Mouse (Mus musculus): Measurements from ENCODE around the gene Tent4a. TPM values are rescaled to one million over a fixed set of nuclear protein-coding genes. Genes with fewer than 3 reads are reported as not detected.

Gene Tent4a
- polyA plus RNA-seq, 1 experiment from 2014 or later = 3.7 TPM

DNA sequence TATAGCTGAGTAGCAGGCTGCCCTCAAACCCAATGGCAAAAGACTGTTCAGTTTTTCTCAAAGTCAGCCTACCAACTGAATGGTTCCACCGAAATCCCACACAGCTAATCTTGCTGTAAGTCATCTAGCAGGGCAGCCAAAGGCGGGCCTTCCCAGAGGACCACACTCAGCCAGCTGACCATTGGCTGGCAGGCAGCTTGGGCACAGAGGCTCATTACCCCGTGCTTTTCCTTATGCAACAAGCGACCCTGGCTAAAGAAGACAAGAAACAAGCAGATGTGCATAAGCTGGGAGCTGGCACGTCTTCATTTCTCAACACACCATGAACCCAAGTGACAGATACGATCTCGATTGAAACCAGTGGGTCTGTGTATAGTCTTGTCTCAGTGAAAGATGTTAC is 2.9 kb upstream of the Tent4a start:
- H3K9me3 ChIP-seq (ENCODE audit: control insufficient read depth, low read length) = no peaks in the 10 kb centered on the region
- no peak overlapping the region for H3K4me3 ChIP-seq (ENCODE audit: low read length)
- ATAC-seq = no peak
- no peak overlapping the region for H3K9ac ChIP-seq (ENCODE audit: low read depth, low read length)
- H3K4me2 ChIP-seq (ENCODE audit: low read depth, low read length) = no peak overlapping the region
- no peaks in the 10 kb centered on the region for H3K36me3 ChIP-seq (ENCODE audit: control insufficient read depth, insufficient read depth, low read length)
- H3K27me3 ChIP-seq (replicated peaks; ENCODE audit: control insufficient read depth, insufficient read depth, low read length) = no peaks in the 10 kb centered on the region
- H3K4me1 ChIP-seq (ENCODE audit: control insufficient read depth, insufficient read depth, low read length) = peaks cover 14% of the 10 kb centered on the region
- 79% methylated on average over 7 of the region's 7 CpGs for WGBS
- H3K27ac ChIP-seq (ENCODE audit: low read length) = no peak overlapping the region

- 73% methylated on average over 4 of the region's 4 CpGs for WGBS
- H3K4me1 ChIP-seq (ENCODE audit: control insufficient read depth, insufficient read depth, low read length) = peaks cover 25% of the 10 kb centered on the region
- no peaks in the 10 kb centered on the region for H3K27me3 ChIP-seq (replicated peaks; ENCODE audit: control insufficient read depth, insufficient read depth, low read length)
- H3K36me3 ChIP-seq (ENCODE audit: control insufficient read depth, insufficient read depth, low read length) = no peaks in the 10 kb centered on the region
- peak overlapping the region; percentile 97 for H3K9ac ChIP-seq (ENCODE audit: low read depth, low read length)
- ATAC-seq = no peak
- H3K9me3 ChIP-seq (ENCODE audit: control insufficient read depth, low read length) = no peaks in the 10 kb centered on the region
- H3K4me3 ChIP-seq (ENCODE audit: low read length) = peak overlapping the region; percentile 92; the same call in 1 of the 2 replicates
- peak overlapping the region; percentile 95; the same call in 1 of the 2 replicates for H3K27ac ChIP-seq (ENCODE audit: low read length)
- H3K4me2 ChIP-seq (ENCODE audit: low read depth, low read length) = peak overlapping the region; percentile 87
Measured at GRCm38 (mm10) chr13:69536021-69536420, 1.6 kb upstream of the Tent4a start.

- H3K4me1 ChIP-seq (ENCODE audit: control insufficient read depth, insufficient read depth, low read length) = peaks cover 33% of the 10 kb centered on the region
- peak overlapping the region; percentile 95 for H3K27ac ChIP-seq (ENCODE audit: low read length)
- H3K9ac ChIP-seq (ENCODE audit: low read depth, low read length) = peak overlapping the region; percentile 97
- H3K9me3 ChIP-seq (ENCODE audit: control insufficient read depth, low read length) = no peaks in the 10 kb centered on the region
- no peaks in the 10 kb centered on the region for H3K27me3 ChIP-seq (replicated peaks; ENCODE audit: control insufficient read depth, insufficient read depth, low read length)
- under 1% methylated on average over 83 of the region's 86 CpGs for WGBS
- peak overlapping the region; percentile 92 for H3K4me3 ChIP-seq (ENCODE audit: low read length)
- no peaks in the 10 kb centered on the region for H3K36me3 ChIP-seq (ENCODE audit: control insufficient read depth, insufficient read depth, low read length)
- H3K4me2 ChIP-seq (ENCODE audit: low read depth, low read length) = peak overlapping the region; percentile 87
- ATAC-seq = peak; percentile 92
Measured at GRCm38 (mm10) chr13:69534654-69535551, 486 bp upstream of the Tent4a start.

- Histone ChIP-seq H3K9ac (ENCODE audit: low read depth, low read length) (peak within 1 kb of the TSS; percentile 89), H3K4me3 (ENCODE audit: low read length) (peak within 1 kb of the TSS; percentile 92), H3K27ac (ENCODE audit: low read length) (peak within 1 kb of the TSS; percentile 94), H3K4me2 (ENCODE audit: low read depth, low read length) (peak within 1 kb of the TSS; percentile 92), H3K27me3 (replicated peaks; ENCODE audit: control insufficient read depth, insufficient read depth, low read length) (no peaks in the 10 kb centered on the region), H3K9me3 (ENCODE audit: control insufficient read depth, low read length) (no peaks in the 10 kb centered on the region), H3K4me1 (ENCODE audit: control insufficient read depth, insufficient read depth, low read length) (peaks cover 33% of the 10 kb centered on the region), H3K36me3 (ENCODE audit: control insufficient read depth, insufficient read depth, low read length) (no peaks in the 10 kb centered on the region)
- WGBS = under 1% methylated on average over 121 of the region's 155 CpGs
- ATAC-seq = peak; percentile 43; the same call in 1 of the 2 replicates
Measured at GRCm38 (mm10) chr13:69533405-69534333, 748 bp downstream of the Tent4a start, which contains the start of gene Nsun2. TSS of gene Nsun2 (plus strand) at chr13:69533746.

- H3K36me3 ChIP-seq (ENCODE audit: control insufficient read depth, insufficient read depth, low read length) = no peaks in the 10 kb centered on the region
- H3K4me1 ChIP-seq (ENCODE audit: control insufficient read depth, insufficient read depth, low read length) = peaks cover 34% of the 10 kb centered on the region
- H3K27me3 ChIP-seq (replicated peaks; ENCODE audit: control insufficient read depth, insufficient read depth, low read length) = no peaks in the 10 kb centered on the region
- H3K4me2 ChIP-seq (ENCODE audit: low read depth, low read length) = peak overlapping the region; percentile 92
- H3K9ac ChIP-seq (ENCODE audit: low read depth, low read length) = peak overlapping the region; percentile 89
- peak overlapping the region; percentile 92 for H3K4me3 ChIP-seq (ENCODE audit: low read length)
- WGBS = 2% methylated on average over 9 of the region's 9 CpGs
- H3K27ac ChIP-seq (ENCODE audit: low read length) = peak overlapping the region; percentile 94
- H3K9me3 ChIP-seq (ENCODE audit: control insufficient read depth, low read length) = no peaks in the 10 kb centered on the region
- ATAC-seq = no peak
Measured at GRCm38 (mm10) chr13:69532893-69533404, 1.5 kb downstream of the Tent4a start.

DNA sequence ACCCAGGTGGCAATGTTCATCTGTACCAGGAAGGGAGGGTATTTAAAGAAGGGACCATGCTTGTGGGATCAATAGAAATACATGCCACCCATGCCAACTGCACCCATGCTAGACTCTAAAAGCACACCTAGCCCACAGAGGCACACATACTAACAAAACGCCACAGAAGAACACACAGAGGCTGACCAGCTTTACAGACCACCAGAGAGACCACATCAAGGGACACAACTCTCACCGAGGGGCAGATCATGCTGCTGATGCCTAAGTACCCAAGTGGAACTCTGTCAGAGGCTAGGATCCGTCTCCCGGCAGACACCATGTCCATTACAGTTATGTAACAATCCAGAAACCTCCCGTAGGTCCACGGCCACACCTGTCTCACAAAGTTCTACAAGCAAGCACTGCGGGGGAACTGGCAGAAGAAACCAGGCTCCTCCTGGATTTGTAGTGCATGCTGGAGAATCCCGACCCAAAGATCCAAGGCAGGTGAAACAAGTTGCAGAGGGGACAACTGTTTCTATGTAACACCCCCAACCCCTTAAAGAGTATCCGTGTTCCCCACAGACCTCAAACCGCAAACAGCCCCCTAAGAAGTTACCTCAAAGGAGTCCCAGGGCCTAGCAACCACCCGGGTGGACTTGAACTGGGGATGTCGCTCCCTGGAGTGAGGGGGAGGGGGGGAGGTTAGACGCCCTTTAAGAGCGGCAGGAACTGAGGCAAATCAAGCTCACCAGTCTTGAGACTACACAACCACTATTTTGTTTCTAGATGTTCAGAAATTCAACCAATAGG is 2.1 kb downstream of the Tent4a start:
- no peaks in the 10 kb centered on the region for H3K27me3 ChIP-seq (replicated peaks; ENCODE audit: control insufficient read depth, insufficient read depth, low read length)
- 16% methylated on average over 14 of the region's 14 CpGs for WGBS
- H3K4me3 ChIP-seq (ENCODE audit: low read length) = peak overlapping the region; percentile 92
- peak overlapping the region; percentile 92 for H3K4me2 ChIP-seq (ENCODE audit: low read depth, low read length)
- H3K9ac ChIP-seq (ENCODE audit: low read depth, low read length) = peak overlapping the region; percentile 89
- H3K36me3 ChIP-seq (ENCODE audit: control insufficient read depth, insufficient read depth, low read length) = no peaks in the 10 kb centered on the region
- no peak for ATAC-seq
- no peak overlapping the region for H3K27ac ChIP-seq (ENCODE audit: low read length)
- H3K4me1 ChIP-seq (ENCODE audit: control insufficient read depth, insufficient read depth, low read length) = peaks cover 35% of the 10 kb centered on the region
- H3K9me3 ChIP-seq (ENCODE audit: control insufficient read depth, low read length) = no peaks in the 10 kb centered on the region

DNA sequence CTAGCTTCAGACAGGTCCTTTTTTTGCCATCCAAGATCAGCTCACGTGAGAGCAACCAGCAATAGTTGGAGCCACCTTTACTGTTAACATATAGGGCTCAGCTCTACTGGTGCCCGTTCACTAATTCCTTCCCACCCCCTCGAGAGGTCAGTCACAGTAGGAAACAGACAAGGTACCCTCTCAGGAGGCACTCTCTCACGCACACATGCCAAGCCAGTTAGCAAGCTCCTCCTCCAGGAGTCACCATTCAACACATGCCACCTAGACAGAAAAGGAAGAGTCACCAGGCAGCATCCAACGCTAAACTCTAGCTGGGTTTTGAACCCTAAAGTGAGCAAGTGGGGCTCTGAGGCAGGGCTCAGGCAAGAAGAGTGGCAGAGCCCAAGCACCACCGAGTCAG is 3.0 kb downstream of the Tent4a start:
- peaks cover 40% of the 10 kb centered on the region for H3K4me1 ChIP-seq (ENCODE audit: control insufficient read depth, insufficient read depth, low read length)
- peak overlapping the region; percentile 44; the same call in 1 of the 2 replicates for H3K9ac ChIP-seq (ENCODE audit: low read depth, low read length)
- peak overlapping the region; percentile 92 for H3K4me2 ChIP-seq (ENCODE audit: low read depth, low read length)
- no peaks in the 10 kb centered on the region for H3K27me3 ChIP-seq (replicated peaks; ENCODE audit: control insufficient read depth, insufficient read depth, low read length)
- H3K4me3 ChIP-seq (ENCODE audit: low read length) = peak overlapping the region; percentile 92
- no peaks in the 10 kb centered on the region for H3K9me3 ChIP-seq (ENCODE audit: control insufficient read depth, low read length)
- no peak overlapping the region for H3K27ac ChIP-seq (ENCODE audit: low read length)
- 53% methylated on average over 6 of the region's 6 CpGs for WGBS
- H3K36me3 ChIP-seq (ENCODE audit: control insufficient read depth, insufficient read depth, low read length) = no peaks in the 10 kb centered on the region
- no peak for ATAC-seq

DNA sequence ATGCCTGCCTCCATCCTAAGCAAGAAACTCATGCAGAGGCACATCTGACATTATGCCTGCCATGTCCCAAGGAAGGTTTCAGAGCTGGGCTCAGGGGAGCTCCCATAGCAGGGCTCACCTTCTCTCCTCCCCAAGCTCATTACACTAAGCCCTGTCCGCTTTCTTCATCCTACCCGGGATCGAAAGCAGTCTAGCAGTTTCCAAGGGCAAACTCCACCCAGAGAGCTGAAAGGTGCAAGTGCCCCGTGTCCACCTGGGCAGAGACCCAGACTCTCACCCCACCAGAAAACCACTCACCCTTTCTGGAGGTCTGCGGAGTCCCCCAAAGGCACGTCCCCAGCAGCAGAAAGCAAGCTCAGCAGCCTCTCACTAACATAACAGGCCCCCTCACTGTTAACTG is 3.5 kb downstream of the Tent4a start:
- H3K27me3 ChIP-seq (replicated peaks; ENCODE audit: control insufficient read depth, insufficient read depth, low read length) = no peaks in the 10 kb centered on the region
- 0 out of 2 replicates have a peak overlapping the region, but pooled peaks have one; percentile 92 for H3K4me2 ChIP-seq (ENCODE audit: low read depth, low read length)
- WGBS = 77% methylated on average over 6 of the region's 6 CpGs
- no peak for ATAC-seq
- no peak overlapping the region for H3K4me3 ChIP-seq (ENCODE audit: low read length)
- no peaks in the 10 kb centered on the region for H3K9me3 ChIP-seq (ENCODE audit: control insufficient read depth, low read length)
- H3K4me1 ChIP-seq (ENCODE audit: control insufficient read depth, insufficient read depth, low read length) = peaks cover 40% of the 10 kb centered on the region
- no peak overlapping the region for H3K27ac ChIP-seq (ENCODE audit: low read length)
- no peaks in the 10 kb centered on the region for H3K36me3 ChIP-seq (ENCODE audit: control insufficient read depth, insufficient read depth, low read length)
- 0 out of 2 replicates have a peak overlapping the region, but pooled peaks have one; percentile 22 for H3K9ac ChIP-seq (ENCODE audit: low read depth, low read length)
